Mouse (Mus musculus) kidney, postnatal 0 days (tissue): ENCODE measurements at regions not wholly inside any gene's neighbourhood (a gene's known extent, or its start where the extent isn't known, plus 50 kb on each side); places are given as distances from the start of the nearest gene placed in this dataset.

ENCODE experiments used
- ATAC-seq: fragments of 200-750 bp; cut with Nextera tagmentation; replicated peaks from 2 replicates; pipeline ENCODE4 v1.8.0; 2017; ENCODE audit warnings: low read depth, moderate number of reproducible peaks, moderate TSS enrichment, moderate library complexity; ENCODE audit not compliant: low FRiP score
- DNase-seq: peaks from one replicate; pipeline ENCODE4 v3.0.0-alpha.2; 2016; ENCODE audit warnings: low spot score
- H3K27ac ChIP-seq: fragments of 300-500 bp; sonication (generic); 2 replicates; pipeline ENCODE4 v1.5.1; 2014; ENCODE audit warnings: mild to moderate bottlenecking
- H3K27me3 ChIP-seq: fragments of 300-500 bp; sonication (generic); 2 replicates; pipeline ENCODE4 v1.6.1; 2014; ENCODE audit warnings: low read length, mixed read lengths; ENCODE audit not compliant: insufficient read depth
- H3K36me3 ChIP-seq: fragments of 300-500 bp; sonication (generic); 2 replicates; pipeline ENCODE4 v1.6.1; 2014; ENCODE audit warnings: low read length, mixed read lengths; ENCODE audit not compliant: insufficient read depth
- H3K4me1 ChIP-seq: fragments of 300-500 bp; sonication (generic); replicated peaks from 2 replicates; pipeline ENCODE4 v1.6.1; 2014; ENCODE audit warnings: antibody characterized with exemption, low read length, mixed read lengths; ENCODE audit not compliant: insufficient read depth
- H3K4me2 ChIP-seq: fragments of 300-500 bp; sonication (generic); 2 replicates; pipeline ENCODE4 v1.6.1; 2014; ENCODE audit warnings: mild to moderate bottlenecking, low read length, moderate library complexity, mixed read lengths
- H3K4me3 ChIP-seq: fragments of 300-500 bp; sonication (generic); replicated peaks from 2 replicates; pipeline ENCODE4 v1.5.1; 2014; ENCODE audit warnings: low read depth, low read length
- H3K9ac ChIP-seq: fragments of 300-500 bp; sonication (generic); 2 replicates; pipeline ENCODE4 v1.6.1; 2014; ENCODE audit warnings: low read depth, low read length
- H3K9me3 ChIP-seq: fragments of 300-500 bp; sonication (generic); replicated peaks from 2 replicates; pipeline ENCODE4 v1.6.1; 2016; ENCODE audit warnings: low read length, inconsistent platforms, mixed read lengths
- CTCF ChIP-seq: IDR thresholded peaks from 2 replicates; pipeline ENCODE4 v1.5.1; 2016; ENCODE audit warnings: antibody characterized with exemption, low read depth, mild to moderate bottlenecking, moderate library complexity
- WGBS: fragments of 180-500 bp; shearing (Covaris S2); extraction: QIAGEN DNeasy Blood & Tissue Kit; methylation state at CpG from one replicate; pipeline ENCODE4 v1.1.7; 2014; 5-methylcytosine and 5-hydroxymethylcytosine counted together

GRCm38 (mm10) chr16:70154587-70154986 is 159.2 kb upstream of the Gbe1 start:
- TF ChIP-seq CTCF = no peak
- Histone ChIP-seq H3K9ac (no peak overlapping the region), H3K4me2 (no peak overlapping the region), H3K4me3 (no peak overlapping the region), H3K4me1 (no peaks in the 10 kb centered on the region), H3K27me3 (no peaks in the 10 kb centered on the region), H3K36me3 (no peaks in the 10 kb centered on the region), H3K9me3 (no peaks in the 10 kb centered on the region), H3K27ac (no peak overlapping the region)
- ATAC-seq (no peak), DNase-seq (no peak)
- 86% methylated on average over 7 of the region's 7 CpGs for WGBS

DNA sequence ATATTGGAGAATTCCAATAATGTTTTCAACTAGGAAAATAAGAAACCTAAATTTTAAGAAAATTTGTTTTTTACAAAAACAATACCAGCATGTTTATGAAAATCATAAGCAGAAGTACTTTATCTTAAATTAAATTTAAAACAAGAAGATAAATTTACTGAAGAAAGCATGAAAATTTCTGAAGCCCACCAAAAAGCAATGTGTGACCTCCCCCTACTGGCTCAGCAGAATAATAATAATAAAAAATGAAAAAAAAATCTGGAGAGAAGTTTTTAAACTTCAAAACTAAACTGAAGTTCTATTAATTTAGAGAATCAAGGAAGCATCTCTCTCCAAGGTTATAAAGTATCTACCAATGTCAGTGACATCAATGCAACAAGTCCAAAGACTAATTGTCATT is 153.2 kb upstream of the Gbe1 start:
- no peak for ATAC-seq
- Histone ChIP-seq H3K4me2 (no peak overlapping the region), H3K9ac (no peak overlapping the region), H3K27ac (no peak overlapping the region), H3K27me3 (no peaks in the 10 kb centered on the region), H3K9me3 (no peaks in the 10 kb centered on the region), H3K36me3 (no peaks in the 10 kb centered on the region), H3K4me3 (no peak overlapping the region), H3K4me1 (no peaks in the 10 kb centered on the region)
- TF ChIP-seq CTCF = peak; percentile 34; the same call in 1 of the 2 replicates
- no peak for DNase-seq

- ATAC-seq = no peak
- no peak overlapping the region for H3K4me2 ChIP-seq
- H3K9ac ChIP-seq = no peak overlapping the region
- no peaks in the 10 kb centered on the region for H3K27me3 ChIP-seq
- H3K4me1 ChIP-seq = 0 out of 2 replicates have a peak, but pooled peaks cover 3% of the 10 kb centered on the region
- TF ChIP-seq CTCF = no peak
- H3K27ac ChIP-seq = no peak overlapping the region
- peak; percentile 14 for DNase-seq
- no peak overlapping the region for H3K4me3 ChIP-seq
- 21% methylated on average over 7 of the region's 7 CpGs for WGBS
- H3K36me3 ChIP-seq = no peaks in the 10 kb centered on the region
- no peaks in the 10 kb centered on the region for H3K9me3 ChIP-seq
These were observed 138.6 kb upstream of the Gbe1 start for GRCm38 (mm10) chr16:70175140-70175539.

GRCm38 (mm10) chr16:70178975-70179374 is 134.8 kb upstream of the Gbe1 start:
- Histone ChIP-seq H3K4me2 (no peak overlapping the region), H3K9ac (no peak overlapping the region), H3K4me1 (0 out of 2 replicates have a peak, but pooled peaks cover 3% of the 10 kb centered on the region), H3K4me3 (no peak overlapping the region), H3K27me3 (no peaks in the 10 kb centered on the region), H3K36me3 (no peaks in the 10 kb centered on the region), H3K27ac (no peak overlapping the region), H3K9me3 (no peaks in the 10 kb centered on the region)
- no peak for TF ChIP-seq CTCF
- 53% methylated on average over 7 of the region's 7 CpGs for WGBS
- no peak for ATAC-seq
- DNase-seq = no peak

- TF ChIP-seq CTCF = no peak
- Histone ChIP-seq H3K27ac (no peak overlapping the region), H3K4me2 (no peak overlapping the region), H3K27me3 (no peaks in the 10 kb centered on the region), H3K9ac (no peak overlapping the region), H3K4me1 (no peaks in the 10 kb centered on the region), H3K4me3 (no peak overlapping the region), H3K9me3 (no peaks in the 10 kb centered on the region), H3K36me3 (no peaks in the 10 kb centered on the region)
- ATAC-seq = peak; percentile 36; the same call in 1 of the 2 replicates
- no peak for DNase-seq
- WGBS = 54% methylated on average over 1 of the region's 1 CpGs
These were observed 99.7 kb upstream of the Gbe1 start for GRCm38 (mm10) chr16:70213861-70214597.

DNA sequence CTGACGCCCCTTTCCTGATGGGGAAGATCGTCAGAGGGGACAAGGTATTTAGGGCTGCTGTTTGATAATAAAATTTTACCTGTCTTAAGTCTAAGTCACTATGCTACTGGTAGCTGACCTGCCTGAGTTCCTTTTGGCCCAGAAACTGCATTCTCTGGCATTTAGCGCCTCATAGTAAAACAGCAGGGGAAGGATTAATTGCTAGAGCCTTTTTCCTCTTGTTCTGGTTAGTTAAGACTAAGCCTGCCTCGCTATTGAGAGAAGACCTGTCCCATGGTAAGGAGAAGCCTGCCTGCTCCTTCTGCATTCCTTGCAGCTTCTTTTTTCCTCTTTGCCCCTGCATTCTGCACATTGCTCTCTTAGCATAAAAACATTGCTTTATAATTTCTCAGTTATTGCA is 98.9 kb upstream of the Gbe1 start:
- ATAC-seq (no peak), DNase-seq (no peak)
- Histone ChIP-seq H3K27me3 (no peaks in the 10 kb centered on the region), H3K9ac (no peak overlapping the region), H3K4me1 (no peaks in the 10 kb centered on the region), H3K27ac (no peak overlapping the region), H3K4me2 (no peak overlapping the region), H3K4me3 (no peak overlapping the region), H3K9me3 (no peaks in the 10 kb centered on the region), H3K36me3 (no peaks in the 10 kb centered on the region)
- no peak for TF ChIP-seq CTCF
- 19% methylated on average over 4 of the region's 4 CpGs for WGBS
